Mouse (Mus musculus): ENCODE results near the gene Tmprss6.

The Tmprss6 gene

GRCm38 (mm10) chr15:78420395-78420794, 48.0 kb downstream of the Tmprss6 start:
- no peak for DNase-seq (ENCODE audit: low read depth, low spot score)

GRCm38 (mm10) chr15:78416937-78417336, 51.5 kb downstream of the Tmprss6 start:
- DNase-seq (ENCODE audit: low read depth, low spot score): no peak

- no peak for DNase-seq (ENCODE audit: low read depth, low spot score)
These were observed 54.3 kb downstream of the Tmprss6 start for GRCm38 (mm10) chr15:78414157-78414556.

- DNase-seq (ENCODE audit: low read depth, low spot score): no peak
These were observed 54.7 kb downstream of the Tmprss6 start for GRCm38 (mm10) chr15:78413719-78414117.

GRCm38 (mm10) chr15:78413083-78413718, 55.2 kb downstream of the Tmprss6 start:
- DNase-seq (ENCODE audit: low read depth, low spot score): no peak

GRCm38 (mm10) chr15:78409570-78410052, 58.8 kb downstream of the Tmprss6 start:
- no peak for DNase-seq (ENCODE audit: low read depth, low spot score)

- DNase-seq (ENCODE audit: low read depth, low spot score): peak; percentile 58
These were observed 62.0 kb downstream of the Tmprss6 start, which contains the start of gene Mpst for GRCm38 (mm10) chr15:78406293-78406934. Mpst (plus strand) TSS chr15:78406416.

- peak; percentile 15 for DNase-seq (ENCODE audit: low read depth, low spot score)
These were observed 62.8 kb downstream of the Tmprss6 start, which contains the start of gene Tst for GRCm38 (mm10) chr15:78405517-78406211. Tst (minus strand) TSS chr15:78405907.

- no peak for DNase-seq (ENCODE audit: low read depth, low spot score)
These were observed 63.3 kb downstream of the Tmprss6 start for GRCm38 (mm10) chr15:78405098-78405497.

GRCm38 (mm10) chr15:78403896-78404295, 64.5 kb downstream of the Tmprss6 start:
- no peak for DNase-seq (ENCODE audit: low read depth, low spot score)

GRCm38 (mm10) chr15:78403301-78403741, 65.1 kb downstream of the Tmprss6 start:
- no peak for DNase-seq (ENCODE audit: low read depth, low spot score)

- no peak for DNase-seq (ENCODE audit: low read depth, low spot score)
These were observed 66.0 kb downstream of the Tmprss6 start for GRCm38 (mm10) chr15:78402423-78402822.

GRCm38 (mm10) chr15:78401921-78402320, 66.5 kb downstream of the Tmprss6 start:
- no peak for DNase-seq (ENCODE audit: low read depth, low spot score)

- DNase-seq (ENCODE audit: low read depth, low spot score): no peak
These were observed 67.1 kb downstream of the Tmprss6 start for GRCm38 (mm10) chr15:78401345-78401744.

GRCm38 (mm10) chr15:78395478-78395962, 72.9 kb downstream of the Tmprss6 start, which contains the start of gene Tex33:
Tex33 (minus strand) TSS chr15:78395912.
- DNase-seq (ENCODE audit: low read depth, low spot score): no peak

- DNase-seq (ENCODE audit: low read depth, low spot score): no peak
These were observed 77.6 kb downstream of the Tmprss6 start for GRCm38 (mm10) chr15:78390855-78391254.

All from retina, adult 2 months (tissue).